Mouse (Mus musculus): ENCODE data around the gene Ptprg.

GRCm38 (mm10) chr14:11719259-11719658 is 165.9 kb downstream of the Ptprg start:
- TF ChIP-seq POLR2A (IDR thresholded peaks at IDR 0.05; ENCODE audit: borderline replicate concordance, insufficient read depth, low read length) (no peak), CTCF (IDR thresholded peaks at IDR 0.05; ENCODE audit: borderline replicate concordance, insufficient read depth, low read depth, low read length) (no peak)

Measured in cerebellum, adult 2 months (tissue).